Mouse (Mus musculus): ENCODE data around the gene Prr27.

Prr27 gene

GRCm38 (mm10) chr5:87825386-87825785 is at the start of gene Prr27:
Prr27 (plus strand) TSS chr5:87825686.
- Histone ChIP-seq H3K36me3 (ENCODE audit: insufficient read depth, low read length) (no peaks in the 10 kb centered on the region), H3K4me3 (replicated peaks; ENCODE audit: low read length) (no peak within 1 kb of the TSS), H3K9me3 (ENCODE audit: low read length) (no peaks in the 10 kb centered on the region), H3K27me3 (ENCODE audit: insufficient read depth, low read length) (no peaks in the 10 kb centered on the region), H3K4me1 (replicated peaks; ENCODE audit: low read depth, low read length) (no peaks in the 10 kb centered on the region)
- TF ChIP-seq POU5F1 (IDR thresholded peaks at IDR 0.05; ENCODE audit: borderline replicate concordance, low read length) (no peak), CTCF (conservative IDR thresholded peaks at IDR 0.05; ENCODE audit: low read length) (no peak), NANOG (IDR thresholded peaks at IDR 0.05; ENCODE audit: borderline replicate concordance, low read length) (no peak)

GRCm38 (mm10) chr5:87782731-87783130 is 42.8 kb upstream of the Prr27 start:
- TF ChIP-seq NANOG (IDR thresholded peaks at IDR 0.05; ENCODE audit: borderline replicate concordance, low read length) (no peak), POU5F1 (IDR thresholded peaks at IDR 0.05; ENCODE audit: borderline replicate concordance, low read length) (no peak), CTCF (conservative IDR thresholded peaks at IDR 0.05; ENCODE audit: low read length) (no peak)
- H3K9me3 ChIP-seq (ENCODE audit: low read length): no peaks in the 10 kb centered on the region
- H3K36me3 ChIP-seq (ENCODE audit: insufficient read depth, low read length): no peaks in the 10 kb centered on the region
- no peak overlapping the region for H3K4me3 ChIP-seq (replicated peaks; ENCODE audit: low read length)
- no peaks in the 10 kb centered on the region for H3K4me1 ChIP-seq (replicated peaks; ENCODE audit: low read depth, low read length)
- H3K27me3 ChIP-seq (ENCODE audit: insufficient read depth, low read length): no peaks in the 10 kb centered on the region

DNA sequence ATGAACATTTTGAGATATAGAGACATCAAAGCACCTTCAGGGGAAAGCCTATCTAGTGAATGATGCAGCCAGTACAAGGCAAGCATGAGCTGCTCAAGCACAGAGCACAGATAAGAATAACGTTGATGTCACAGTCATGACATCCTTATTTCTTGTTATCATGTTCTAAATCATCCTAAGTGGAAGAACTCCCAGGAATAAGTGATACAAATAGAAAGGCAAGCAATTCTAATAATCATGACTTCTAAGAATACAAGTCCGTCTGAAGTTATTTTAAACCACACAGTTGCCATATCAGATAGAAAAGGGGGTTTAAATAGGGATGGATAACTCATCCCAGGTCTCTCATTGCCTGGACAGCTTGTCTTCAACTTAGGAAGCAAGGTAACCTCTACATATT is 17.7 kb upstream of the Prr27 start, which contains the start of gene Csn1s2b:
Gene Csn1s2b (plus strand): TSS at position 301 of the 400 bp plus-strand sequence.
- no peaks in the 10 kb centered on the region for H3K36me3 ChIP-seq (ENCODE audit: insufficient read depth, low read length)
- TF ChIP-seq NANOG (IDR thresholded peaks at IDR 0.05; ENCODE audit: borderline replicate concordance, low read length) (no peak), POU5F1 (IDR thresholded peaks at IDR 0.05; ENCODE audit: borderline replicate concordance, low read length) (no peak)

DNA sequence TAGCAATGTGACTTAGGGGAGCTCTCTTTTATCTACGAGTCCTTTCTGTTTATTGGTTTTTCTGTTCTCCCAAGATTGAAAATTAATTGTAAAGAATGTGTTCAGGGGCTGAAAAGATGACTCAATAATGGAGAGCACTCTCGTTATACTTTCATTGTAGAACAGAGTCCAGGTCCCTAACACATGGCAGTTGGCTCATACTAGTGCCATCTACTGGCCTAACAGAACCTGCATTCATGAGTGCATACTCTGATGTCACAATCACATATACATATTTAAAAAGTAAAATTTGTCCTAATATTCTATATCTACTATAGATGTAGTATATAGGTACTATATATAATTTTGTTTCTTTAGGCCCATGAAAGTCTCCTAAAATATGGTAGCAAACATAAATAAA is 16.2 kb upstream of the Prr27 start:
- no peaks in the 10 kb centered on the region for H3K27me3 ChIP-seq (ENCODE audit: insufficient read depth, low read length)
- H3K4me1 ChIP-seq (replicated peaks; ENCODE audit: low read depth, low read length): no peaks in the 10 kb centered on the region
- no peaks in the 10 kb centered on the region for H3K9me3 ChIP-seq (ENCODE audit: low read length)
- TF ChIP-seq POU5F1 (IDR thresholded peaks at IDR 0.05; ENCODE audit: borderline replicate concordance, low read length) (no peak), CTCF (conservative IDR thresholded peaks at IDR 0.05; ENCODE audit: low read length) (no peak; the same call in none of the 2 replicates), NANOG (IDR thresholded peaks at IDR 0.05; ENCODE audit: borderline replicate concordance, low read length) (no peak)
- no peak overlapping the region for H3K4me3 ChIP-seq (replicated peaks; ENCODE audit: low read length)
- H3K36me3 ChIP-seq (ENCODE audit: insufficient read depth, low read length): no peaks in the 10 kb centered on the region

More for the DNA sequence above, 17.7 kb upstream of the Prr27 start, which contains the start of gene Csn1s2b:
- Histone ChIP-seq H3K27me3 (ENCODE audit: insufficient read depth, low read length) (no peaks in the 10 kb centered on the region), H3K4me1 (replicated peaks; ENCODE audit: low read depth, low read length) (no peaks in the 10 kb centered on the region), H3K9me3 (ENCODE audit: low read length) (no peaks in the 10 kb centered on the region), H3K4me3 (replicated peaks; ENCODE audit: low read length) (no peak within 1 kb of the TSS)

GRCm38 (mm10) chr5:87855136-87855716 is 29.7 kb downstream of the Prr27 start:
- no peak for TF ChIP-seq CTCF (conservative IDR thresholded peaks at IDR 0.05; ENCODE audit: low read length)
- no peak for TF ChIP-seq NANOG (IDR thresholded peaks at IDR 0.05; ENCODE audit: borderline replicate concordance, low read length)
- TF ChIP-seq POU5F1 (IDR thresholded peaks at IDR 0.05; ENCODE audit: borderline replicate concordance, low read length): no peak
- H3K4me3 ChIP-seq (replicated peaks; ENCODE audit: low read length): no peak overlapping the region

DNA sequence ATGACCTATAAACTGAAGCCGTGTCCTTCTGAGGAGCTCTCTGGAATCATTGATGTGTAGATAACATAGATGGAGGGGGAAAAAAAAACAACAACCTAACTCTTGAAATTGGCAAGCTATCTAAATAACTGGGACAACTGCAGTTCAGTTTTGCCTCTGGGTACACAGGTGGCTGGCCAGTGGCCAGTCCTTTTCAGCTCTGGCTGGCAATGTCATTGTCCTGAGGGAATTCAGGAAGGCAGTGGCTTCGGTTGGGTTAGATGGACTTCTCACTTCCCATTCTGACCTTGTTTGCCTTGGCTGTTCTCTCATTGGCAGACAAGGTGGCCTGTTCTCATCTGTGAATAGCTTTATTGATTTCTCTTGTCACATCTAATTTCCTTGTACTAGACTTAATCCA is 44.6 kb downstream of the Prr27 start:
- Histone ChIP-seq H3K4me3 (replicated peaks; ENCODE audit: low read length) (no peak overlapping the region), H3K4me1 (replicated peaks; ENCODE audit: low read depth, low read length) (no peaks in the 10 kb centered on the region), H3K27me3 (ENCODE audit: insufficient read depth, low read length) (no peaks in the 10 kb centered on the region), H3K36me3 (ENCODE audit: insufficient read depth, low read length) (no peaks in the 10 kb centered on the region), H3K9me3 (ENCODE audit: low read length) (no peaks in the 10 kb centered on the region)
- no peak for TF ChIP-seq POU5F1 (IDR thresholded peaks at IDR 0.05; ENCODE audit: borderline replicate concordance, low read length)

More at GRCm38 (mm10) chr5:87855136-87855716, 29.7 kb downstream of the Prr27 start:
- Histone ChIP-seq H3K4me1 (replicated peaks; ENCODE audit: low read depth, low read length) (peaks cover 6% of the 10 kb centered on the region; the same call in 1 of the 2 replicates), H3K27me3 (ENCODE audit: insufficient read depth, low read length) (no peaks in the 10 kb centered on the region), H3K36me3 (ENCODE audit: insufficient read depth, low read length) (no peaks in the 10 kb centered on the region), H3K9me3 (ENCODE audit: low read length) (no peaks in the 10 kb centered on the region)

GRCm38 (mm10) chr5:87871423-87871822 is 45.9 kb downstream of the Prr27 start:
- Histone ChIP-seq H3K4me3 (replicated peaks; ENCODE audit: low read length) (no peak overlapping the region), H3K9me3 (ENCODE audit: low read length) (no peaks in the 10 kb centered on the region), H3K36me3 (ENCODE audit: insufficient read depth, low read length) (no peaks in the 10 kb centered on the region), H3K4me1 (replicated peaks; ENCODE audit: low read depth, low read length) (no peaks in the 10 kb centered on the region), H3K27me3 (ENCODE audit: insufficient read depth, low read length) (no peaks in the 10 kb centered on the region)
- TF ChIP-seq CTCF (conservative IDR thresholded peaks at IDR 0.05; ENCODE audit: low read length) (peak; percentile 78), NANOG (IDR thresholded peaks at IDR 0.05; ENCODE audit: borderline replicate concordance, low read length) (no peak)

GRCm38 (mm10) chr5:87884729-87885128 is 59.2 kb downstream of the Prr27 start, which contains the start of gene Odam:
Odam (plus strand) TSS chr5:87885029.
- Histone ChIP-seq H3K4me3 (replicated peaks; ENCODE audit: low read length) (no peak within 1 kb of the TSS), H3K36me3 (ENCODE audit: insufficient read depth, low read length) (no peaks in the 10 kb centered on the region), H3K9me3 (ENCODE audit: low read length) (no peaks in the 10 kb centered on the region), H3K27me3 (ENCODE audit: insufficient read depth, low read length) (no peaks in the 10 kb centered on the region), H3K4me1 (replicated peaks; ENCODE audit: low read depth, low read length) (no peaks in the 10 kb centered on the region)
- TF ChIP-seq NANOG (IDR thresholded peaks at IDR 0.05; ENCODE audit: borderline replicate concordance, low read length): no peak
- no peak for TF ChIP-seq POU5F1 (IDR thresholded peaks at IDR 0.05; ENCODE audit: borderline replicate concordance, low read length)
- TF ChIP-seq CTCF (conservative IDR thresholded peaks at IDR 0.05; ENCODE audit: low read length): no peak
